Mouse (Mus musculus) hematopoietic stem cell, adult 5-6 weeks (primary cell): ENCODE results near the gene Ric8a. TPM values are rescaled to one million over a fixed set of nuclear protein-coding genes. Genes with fewer than 3 reads are reported as not detected.

Experiments
- ATAC-seq, 2 experiments: fragments of 125-278 bp in 1 of 2; replicated peaks in 1 of 2; 2 replicates each; pipeline ENCODE4 v1.8.0; 2016 to 2017; ENCODE audit warnings: inconsistent platforms in 2 of 2, mild to moderate bottlenecking in 2 of 2, moderate number of reproducible peaks in 2 of 2, low read depth in 1 of 2, moderate TSS enrichment in 1 of 2; ENCODE audit not compliant: low FRiP score in 2 of 2, poor library complexity in 2 of 2, severe bottlenecking in 2 of 2, insufficient read depth in 1 of 2, low TSS enrichment in 1 of 2
- total RNA-seq: library from RNA; stranded (forward); fragments of 172-1452, 232-1000 nt; gene quantifications from 2 replicates; pipeline ENCODE4 v1.2.3, GENCODE M21; 2017

Gene Ric8a
- total RNA-seq, 1 experiment from 2014 or later = 49.0 TPM

GRCm38 (mm10) chr7:140874224-140874623 is 17.5 kb downstream of the Ric8a start:
- ATAC-seq = peak; percentile 82 to 85

GRCm38 (mm10) chr7:140877364-140877763 is 20.6 kb downstream of the Ric8a start:
- peak; percentile 50 to 55 for ATAC-seq

- ATAC-seq = peak; percentile 41 to 57
Observed at GRCm38 (mm10) chr7:140879355-140879754, 22.6 kb downstream of the Ric8a start.

GRCm38 (mm10) chr7:140880419-140880818 is 23.7 kb downstream of the Ric8a start:
- ATAC-seq = no peak

- ATAC-seq = no peak
Observed at GRCm38 (mm10) chr7:140880865-140881515, 24.2 kb downstream of the Ric8a start.

- peak; percentile 82 to 86 for ATAC-seq
Observed at GRCm38 (mm10) chr7:140881696-140882468, 25.1 kb downstream of the Ric8a start, which contains the start of the genes Psmd13 and Sirt3. Gene Psmd13 (plus strand): TSS chr7:140881968. Gene Sirt3 (minus strand): TSS chr7:140882309.

GRCm38 (mm10) chr7:140882469-140882803 is 25.7 kb downstream of the Ric8a start:
- no peak for ATAC-seq

GRCm38 (mm10) chr7:140890636-140891035 is 33.9 kb downstream of the Ric8a start:
- ATAC-seq = 0 out of 4 replicates have a peak, but pooled peaks of 1 of the 2 experiments have one; percentile 39

- ATAC-seq = no peak
Observed at GRCm38 (mm10) chr7:140894031-140894430, 37.3 kb downstream of the Ric8a start.

GRCm38 (mm10) chr7:140894611-140895010 is 37.9 kb downstream of the Ric8a start:
- ATAC-seq = no peak

- no peak for ATAC-seq
Observed at GRCm38 (mm10) chr7:140897863-140898262, 41.1 kb downstream of the Ric8a start.

- no peak for ATAC-seq
Observed at GRCm38 (mm10) chr7:140899121-140899520, 42.4 kb downstream of the Ric8a start.

- ATAC-seq = no peak
Observed at GRCm38 (mm10) chr7:140900220-140900619, 43.5 kb downstream of the Ric8a start, which contains the start of gene Cox8b. Gene Cox8b (minus strand): TSS chr7:140900446.

GRCm38 (mm10) chr7:140902036-140902875 is 45.5 kb downstream of the Ric8a start:
- no peak for ATAC-seq

- peak; percentile 66 to 80; a peak in 2 of 4 replicates for ATAC-seq
Observed at GRCm38 (mm10) chr7:140903212-140903611, 46.5 kb downstream of the Ric8a start.

- no peak for ATAC-seq
Observed at GRCm38 (mm10) chr7:140905642-140906081, 48.9 kb downstream of the Ric8a start.

GRCm38 (mm10) chr7:140907131-140907530 is 50.4 kb downstream of the Ric8a start:
- ATAC-seq = no peak

- no peak for ATAC-seq
Observed at GRCm38 (mm10) chr7:140907697-140908096, 50.9 kb downstream of the Ric8a start.
